Mouse (Mus musculus) lung, postnatal 25 days (tissue): ENCODE results near the gene Scube3.
"Not testable (repeated sequence)": the region's sequence is repeated elsewhere in the genome, so short reads cannot be mapped to it uniquely, and the experiment has no call there.

Source experiments
- DNase-seq: peaks from one replicate; pipeline ENCODE4 v3.0.0; 2022; ENCODE audit warnings: low spot score

The Scube3 gene

GRCm38 (mm10) chr17:28222463-28222862, 80.5 kb downstream of the Scube3 start:
- DNase-seq: not testable (repeated sequence)

GRCm38 (mm10) chr17:28223561-28224391, 81.8 kb downstream of the Scube3 start:
- peak; percentile 94 for DNase-seq
